Mouse (Mus musculus): Measurements from ENCODE around the gene Usf1. TPM values are rescaled to one million over a fixed set of nuclear protein-coding genes. Genes with fewer than 3 reads are reported as not detected.

The Usf1 gene
- polyA plus RNA-seq, 2 experiments = 15.0 to 16.9 TPM

DNA sequence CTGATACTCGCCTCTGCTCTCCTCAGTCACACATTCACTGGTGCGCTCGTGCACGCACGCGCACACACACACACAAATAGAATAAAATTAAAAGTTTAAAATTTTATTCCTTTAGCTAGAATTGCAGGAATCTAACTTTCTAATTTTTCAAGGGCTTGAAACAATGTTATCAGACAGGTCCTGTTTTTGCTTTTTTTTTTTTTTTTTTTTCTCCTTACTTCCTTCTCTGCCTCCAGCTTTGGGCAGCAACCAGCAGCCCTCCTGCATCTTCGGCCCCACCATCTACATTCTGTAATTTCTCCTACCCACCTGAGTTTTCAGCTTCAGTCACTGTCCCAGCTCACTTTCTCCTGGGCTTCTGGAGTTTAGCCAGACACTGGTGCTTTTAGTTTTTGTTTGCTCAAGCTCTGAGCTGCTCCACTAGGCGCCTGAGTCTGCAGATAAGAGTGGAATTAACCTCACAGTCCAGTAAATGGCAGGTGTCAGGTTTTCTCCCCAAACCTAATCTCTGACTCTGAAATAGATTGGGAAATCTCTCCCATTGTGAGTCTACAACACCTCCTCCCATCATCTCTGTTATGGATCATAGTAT, 11.5 kb downstream of the Usf1 start:
- Histone ChIP-seq H3K4me3 (ENCODE audit: insufficient read depth in 1 of 2, low read depth in 2 of 2, low read length in 2 of 2) (no peak overlapping the region), H3K9me3 (ENCODE audit: control insufficient read depth, low read length) (no peaks in the 10 kb centered on the region), H3K9ac (replicated peaks) (no peak overlapping the region), H3K4me2 (ENCODE audit: low read depth) (no peak overlapping the region), H3K27me3 (ENCODE audit: control insufficient read depth, insufficient read depth, low read length) (no peaks in the 10 kb centered on the region), H3K27ac (no peak overlapping the region), H3K4me1 (replicated peaks; ENCODE audit: control insufficient read depth in 2 of 2, insufficient read depth in 2 of 2, low read length in 1 of 2) (peaks cover 0 to 9% of the 10 kb centered on the region in 2 experiments; a peak in 1 of 4 replicates), H3K36me3 (replicated peaks; ENCODE audit: control insufficient read depth, insufficient read depth, low read depth) (peaks cover 8% of the 10 kb centered on the region; the same call in 1 of the 2 replicates)
- WGBS (ENCODE audit: insufficient replicate concordance) = 62% methylated on average over 8 of the region's 8 CpGs
- ATAC-seq (ENCODE audit: insufficient read depth) = peak; percentile 37; the same call in 1 of the 2 replicates
- no peak for DNase-seq (ENCODE audit: low read depth in 3 of 3, low spot score in 3 of 3)
- no peak for TF ChIP-seq EP300 (IDR thresholded peaks at IDR 0.05; ENCODE audit: low read depth)

DNA sequence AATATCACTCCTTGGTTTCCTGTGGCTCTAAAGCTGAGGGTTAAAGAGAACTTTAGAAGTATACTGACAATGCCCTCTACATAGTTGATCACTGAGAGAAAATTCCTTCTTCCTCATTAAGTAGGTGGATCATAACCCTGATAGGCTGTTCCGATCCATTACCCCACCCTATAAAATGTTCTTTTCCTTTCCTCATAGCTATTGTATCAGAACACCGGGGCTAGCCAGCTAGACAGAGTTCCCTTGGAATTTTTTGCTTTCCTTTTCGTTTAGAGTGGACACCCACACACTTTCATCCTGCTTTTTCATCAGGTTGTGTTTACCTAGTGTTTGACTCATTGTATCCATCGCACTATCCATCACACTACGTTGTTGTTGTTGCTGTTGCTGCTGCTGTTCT, 13.5 kb downstream of the Usf1 start:
- H3K4me1 ChIP-seq (replicated peaks; ENCODE audit: control insufficient read depth in 2 of 2, insufficient read depth in 2 of 2, low read length in 1 of 2) = peaks cover 0 to 9% of the 10 kb centered on the region in 2 experiments; a peak in 1 of 4 replicates
- no peaks in the 10 kb centered on the region for H3K36me3 ChIP-seq (replicated peaks; ENCODE audit: control insufficient read depth, insufficient read depth, low read depth)
- WGBS (ENCODE audit: insufficient replicate concordance) = 48% methylated on average over 5 of the region's 5 CpGs
- H3K9ac ChIP-seq (replicated peaks) = no peak overlapping the region
- no peaks in the 10 kb centered on the region for H3K27me3 ChIP-seq (ENCODE audit: control insufficient read depth, insufficient read depth, low read length)
- no peak overlapping the region for H3K27ac ChIP-seq
- H3K4me2 ChIP-seq (ENCODE audit: low read depth) = no peak overlapping the region
- no peak overlapping the region for H3K4me3 ChIP-seq (ENCODE audit: insufficient read depth in 1 of 2, low read depth in 2 of 2, low read length in 2 of 2)
- no peaks in the 10 kb centered on the region for H3K9me3 ChIP-seq (ENCODE audit: control insufficient read depth, low read length)
- DNase-seq (ENCODE audit: low read depth in 3 of 3, low spot score in 3 of 3) = no peak
- ATAC-seq (ENCODE audit: insufficient read depth) = no peak
- TF ChIP-seq CTCF (IDR thresholded peaks at IDR 0.05; ENCODE audit: low read depth) (no peak), EP300 (IDR thresholded peaks at IDR 0.05; ENCODE audit: low read depth) (no peak)

- H3K27ac ChIP-seq = no peak overlapping the region
- no peaks in the 10 kb centered on the region for H3K9me3 ChIP-seq (ENCODE audit: control insufficient read depth, low read length)
- ATAC-seq (ENCODE audit: insufficient read depth) = no peak
- TF ChIP-seq EP300 (IDR thresholded peaks at IDR 0.05; ENCODE audit: low read depth) (no peak), CTCF (IDR thresholded peaks at IDR 0.05; ENCODE audit: low read depth) (no peak)
- H3K27me3 ChIP-seq (ENCODE audit: control insufficient read depth, insufficient read depth, low read length) = no peaks in the 10 kb centered on the region
- H3K4me1 ChIP-seq (replicated peaks; ENCODE audit: control insufficient read depth in 2 of 2, insufficient read depth in 2 of 2, low read length in 1 of 2) = peaks cover 0 to 9% of the 10 kb centered on the region in 2 experiments; a peak in 1 of 4 replicates
- H3K9ac ChIP-seq (replicated peaks) = no peak overlapping the region
- no peak overlapping the region for H3K4me2 ChIP-seq (ENCODE audit: low read depth)
- no peaks in the 10 kb centered on the region for H3K36me3 ChIP-seq (replicated peaks; ENCODE audit: control insufficient read depth, insufficient read depth, low read depth)
- DNase-seq (ENCODE audit: low read depth in 3 of 3, low spot score in 3 of 3) = no peak
- no peak overlapping the region for H3K4me3 ChIP-seq (ENCODE audit: insufficient read depth in 1 of 2, low read depth in 2 of 2, low read length in 2 of 2)
- 61% methylated on average over 4 of the region's 4 CpGs for WGBS (ENCODE audit: insufficient replicate concordance)
These were observed 14.0 kb downstream of the Usf1 start for GRCm38 (mm10) chr1:171425126-171425525.

- no peak overlapping the region for H3K4me3 ChIP-seq (ENCODE audit: insufficient read depth in 1 of 2, low read depth in 2 of 2, low read length in 2 of 2)
- peaks cover 3% of the 10 kb centered on the region for H3K27me3 ChIP-seq (ENCODE audit: control insufficient read depth, insufficient read depth, low read length)
- WGBS (ENCODE audit: insufficient replicate concordance) = 51% methylated on average over 5 of the region's 5 CpGs
- no peak for TF ChIP-seq EP300 (IDR thresholded peaks at IDR 0.05; ENCODE audit: low read depth)
- TF ChIP-seq CTCF (IDR thresholded peaks at IDR 0.05; ENCODE audit: low read depth) = no peak
- H3K4me1 ChIP-seq (replicated peaks; ENCODE audit: control insufficient read depth in 2 of 2, insufficient read depth in 2 of 2, low read length in 1 of 2) = 0 out of 4 replicates have a peak, but pooled peaks cover 0 to 2% of the 10 kb centered on the region in 2 experiments
- H3K36me3 ChIP-seq (replicated peaks; ENCODE audit: control insufficient read depth, insufficient read depth, low read depth) = no peaks in the 10 kb centered on the region
- DNase-seq (ENCODE audit: low read depth in 3 of 3, low spot score in 3 of 3) = no peak
- no peak overlapping the region for H3K9ac ChIP-seq (replicated peaks)
- H3K9me3 ChIP-seq (ENCODE audit: control insufficient read depth, low read length) = no peaks in the 10 kb centered on the region
- H3K27ac ChIP-seq = no peak overlapping the region
- no peak overlapping the region for H3K4me2 ChIP-seq (ENCODE audit: low read depth)
- no peak for ATAC-seq (ENCODE audit: insufficient read depth)
These were observed 21.0 kb downstream of the Usf1 start for GRCm38 (mm10) chr1:171432158-171432557.

DNA sequence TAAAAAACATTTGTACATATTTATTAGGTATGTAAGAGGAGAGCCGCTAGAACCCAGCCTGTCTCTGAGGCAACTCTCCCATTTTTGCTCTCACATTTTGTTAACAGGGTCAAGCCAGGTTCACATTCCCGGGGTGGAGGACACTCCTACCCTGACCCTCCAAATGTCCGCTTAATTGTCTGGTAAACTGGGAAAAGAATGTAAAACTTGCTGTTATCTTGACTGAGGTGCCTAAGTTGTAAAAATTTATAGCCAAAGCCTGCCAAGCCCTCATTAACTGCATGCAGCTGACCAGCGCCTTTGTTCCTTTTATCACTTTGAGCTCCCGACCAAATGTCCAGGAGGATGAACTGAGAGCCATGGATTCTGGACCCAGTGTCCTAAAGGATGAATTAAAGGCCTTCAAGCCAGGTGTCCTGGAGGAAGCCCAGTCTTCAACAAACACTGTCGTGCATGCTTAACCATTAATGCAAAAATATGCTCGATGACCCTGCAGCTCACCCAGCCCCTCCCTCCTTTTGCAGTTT, 24.2 kb downstream of the Usf1 start:
- Histone ChIP-seq H3K4me3 (ENCODE audit: insufficient read depth in 1 of 2, low read depth in 2 of 2, low read length in 2 of 2) (no peak overlapping the region), H3K9ac (replicated peaks) (no peak overlapping the region), H3K36me3 (replicated peaks; ENCODE audit: control insufficient read depth, insufficient read depth, low read depth) (no peaks in the 10 kb centered on the region), H3K27me3 (ENCODE audit: control insufficient read depth, insufficient read depth, low read length) (peaks cover 26% of the 10 kb centered on the region), H3K9me3 (ENCODE audit: control insufficient read depth, low read length) (no peaks in the 10 kb centered on the region), H3K27ac (no peak overlapping the region), H3K4me1 (replicated peaks; ENCODE audit: control insufficient read depth in 2 of 2, insufficient read depth in 2 of 2, low read length in 1 of 2) (0 out of 4 replicates have a peak, but pooled peaks cover 0 to 6% of the 10 kb centered on the region in 2 experiments), H3K4me2 (ENCODE audit: low read depth) (no peak overlapping the region)
- no peak for DNase-seq (ENCODE audit: low read depth in 3 of 3, low spot score in 3 of 3)
- no peak for TF ChIP-seq CTCF (IDR thresholded peaks at IDR 0.05; ENCODE audit: low read depth)
- TF ChIP-seq EP300 (IDR thresholded peaks at IDR 0.05; ENCODE audit: low read depth) = no peak
- ATAC-seq (ENCODE audit: insufficient read depth) = no peak
- 43% methylated on average over 7 of the region's 7 CpGs for WGBS (ENCODE audit: insufficient replicate concordance)
